Mouse (Mus musculus) E14TG2a.4 (cell line): ENCODE results near the gene Kcnt2.

Experiments
- H3K27me3 ChIP-seq: 2 replicates; pipeline ENCODE4 v1.6.1; 2014; ENCODE audit warnings: low read length, control low read depth; ENCODE audit not compliant: insufficient read depth
- H3K36me3 ChIP-seq: 2 replicates; pipeline ENCODE4 v1.6.1; 2014; ENCODE audit warnings: low read length, control low read depth; ENCODE audit not compliant: insufficient read depth
- H3K4me1 ChIP-seq: replicated peaks from 2 replicates; pipeline ENCODE4 v1.6.1; 2014; ENCODE audit warnings: low read depth, low read length, control low read depth
- H3K4me3 ChIP-seq: replicated peaks from 2 replicates; pipeline ENCODE4 v1.5.1; 2014; ENCODE audit warnings: mild to moderate bottlenecking, low read length
- H3K9me3 ChIP-seq: 2 replicates; pipeline ENCODE4 v1.6.1; 2014; ENCODE audit warnings: low read length, control low read depth
- CTCF ChIP-seq: conservative IDR thresholded peaks from 2 replicates; pipeline ENCODE4 v1.5.1; 2014; ENCODE audit warnings: low read length
- NANOG ChIP-seq: IDR thresholded peaks from 2 replicates; pipeline ENCODE4 v1.6.1; 2014; ENCODE audit warnings: borderline replicate concordance, low read length, mixed read lengths
- POU5F1 ChIP-seq: IDR thresholded peaks from 2 replicates; pipeline ENCODE4 v1.6.1; 2014; ENCODE audit warnings: low read length, borderline replicate concordance

Gene Kcnt2

GRCm38 (mm10) chr1:140326709-140327108 is 80.8 kb downstream of the Kcnt2 start:
- Histone ChIP-seq H3K27me3 (no peaks in the 10 kb centered on the region), H3K9me3 (peaks cover 8% of the 10 kb centered on the region), H3K4me3 (0 out of 2 replicates have a peak overlapping the region, but pooled peaks have one; percentile 4), H3K36me3 (no peaks in the 10 kb centered on the region), H3K4me1 (0 out of 2 replicates have a peak, but pooled peaks cover 4% of the 10 kb centered on the region)
- no peak for TF ChIP-seq NANOG
- TF ChIP-seq CTCF, result no peak
- no peak for TF ChIP-seq POU5F1

GRCm38 (mm10) chr1:140333702-140334101 is 87.7 kb downstream of the Kcnt2 start:
- TF ChIP-seq CTCF (no peak), POU5F1 (no peak), NANOG (no peak)
- H3K27me3 ChIP-seq, result no peaks in the 10 kb centered on the region

GRCm38 (mm10) chr1:140338417-140338816 is 92.5 kb downstream of the Kcnt2 start:
- H3K4me3 ChIP-seq, result no peak overlapping the region
- H3K4me1 ChIP-seq, result no peaks in the 10 kb centered on the region
- H3K36me3 ChIP-seq, result no peaks in the 10 kb centered on the region
- TF ChIP-seq CTCF (no peak), POU5F1 (no peak), NANOG (no peak)
- H3K9me3 ChIP-seq, result no peaks in the 10 kb centered on the region
- H3K27me3 ChIP-seq, result no peaks in the 10 kb centered on the region

More at GRCm38 (mm10) chr1:140333702-140334101, 87.7 kb downstream of the Kcnt2 start:
- Histone ChIP-seq H3K9me3 (no peaks in the 10 kb centered on the region), H3K4me1 (no peaks in the 10 kb centered on the region), H3K4me3 (no peak overlapping the region), H3K36me3 (no peaks in the 10 kb centered on the region)

GRCm38 (mm10) chr1:140339368-140339767 is 93.4 kb downstream of the Kcnt2 start:
- no peaks in the 10 kb centered on the region for H3K27me3 ChIP-seq
- no peak overlapping the region for H3K4me3 ChIP-seq
- H3K36me3 ChIP-seq, result no peaks in the 10 kb centered on the region
- H3K9me3 ChIP-seq, result no peaks in the 10 kb centered on the region
- H3K4me1 ChIP-seq, result no peaks in the 10 kb centered on the region
- no peak for TF ChIP-seq CTCF
- TF ChIP-seq POU5F1, result no peak
- no peak for TF ChIP-seq NANOG

GRCm38 (mm10) chr1:140364787-140365186 is 118.8 kb downstream of the Kcnt2 start:
- Histone ChIP-seq H3K9me3 (no peaks in the 10 kb centered on the region), H3K4me1 (no peaks in the 10 kb centered on the region), H3K36me3 (no peaks in the 10 kb centered on the region), H3K4me3 (no peak overlapping the region), H3K27me3 (no peaks in the 10 kb centered on the region)
- TF ChIP-seq CTCF (no peak), NANOG (no peak), POU5F1 (no peak)

- Histone ChIP-seq H3K9me3 (no peaks in the 10 kb centered on the region), H3K4me3 (no peak overlapping the region), H3K36me3 (no peaks in the 10 kb centered on the region), H3K27me3 (no peaks in the 10 kb centered on the region), H3K4me1 (no peaks in the 10 kb centered on the region)
- TF ChIP-seq CTCF (no peak), POU5F1 (no peak), NANOG (no peak)
Measured at GRCm38 (mm10) chr1:140373532-140373931, 127.6 kb downstream of the Kcnt2 start.

GRCm38 (mm10) chr1:140378791-140379190 is 132.8 kb downstream of the Kcnt2 start:
- H3K9me3 ChIP-seq, result no peaks in the 10 kb centered on the region
- TF ChIP-seq POU5F1, result no peak
- TF ChIP-seq CTCF, result no peak
- TF ChIP-seq NANOG, result no peak
- H3K4me1 ChIP-seq, result no peaks in the 10 kb centered on the region
- no peaks in the 10 kb centered on the region for H3K36me3 ChIP-seq
- H3K4me3 ChIP-seq, result no peak overlapping the region
- H3K27me3 ChIP-seq, result no peaks in the 10 kb centered on the region

GRCm38 (mm10) chr1:140379526-140379925 is 133.6 kb downstream of the Kcnt2 start:
- TF ChIP-seq POU5F1, result no peak
- TF ChIP-seq NANOG, result no peak
- no peak for TF ChIP-seq CTCF
- Histone ChIP-seq H3K4me3 (no peak overlapping the region), H3K36me3 (no peaks in the 10 kb centered on the region), H3K27me3 (no peaks in the 10 kb centered on the region), H3K4me1 (no peaks in the 10 kb centered on the region), H3K9me3 (no peaks in the 10 kb centered on the region)

GRCm38 (mm10) chr1:140381093-140381492 is 135.1 kb downstream of the Kcnt2 start:
- H3K36me3 ChIP-seq, result no peaks in the 10 kb centered on the region
- no peak overlapping the region for H3K4me3 ChIP-seq
- no peak for TF ChIP-seq POU5F1
- no peak for TF ChIP-seq NANOG
- TF ChIP-seq CTCF, result no peak
- H3K27me3 ChIP-seq, result no peaks in the 10 kb centered on the region
- no peaks in the 10 kb centered on the region for H3K9me3 ChIP-seq
- no peaks in the 10 kb centered on the region for H3K4me1 ChIP-seq
